Mouse (Mus musculus): ENCODE data around the gene Arnt.

DNA sequence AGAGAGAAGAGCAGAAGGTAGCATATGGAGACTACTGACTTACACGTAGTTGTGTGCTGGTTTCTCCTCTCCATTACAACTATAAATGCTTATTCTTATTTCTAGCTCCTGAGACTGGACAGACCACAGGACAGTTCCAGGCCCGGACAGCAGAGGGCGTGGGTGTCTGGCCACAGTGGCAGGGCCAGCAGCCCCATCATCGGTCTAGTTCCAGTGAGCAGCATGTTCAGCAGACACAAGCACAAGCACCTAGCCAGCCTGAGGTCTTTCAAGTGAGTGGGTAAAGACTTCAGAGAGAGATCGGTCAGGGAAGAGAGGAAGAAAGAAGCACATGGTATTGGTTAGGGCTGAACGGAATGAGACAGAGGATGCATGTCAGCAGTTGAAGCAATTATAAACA lies 60.2 kb downstream of the Arnt start:
- TF ChIP-seq CTCF (IDR thresholded peaks at IDR 0.05): peak; percentile 73
- TF ChIP-seq EP300 (IDR thresholded peaks at IDR 0.05): no peak
